Mouse (Mus musculus): Measurements from ENCODE around the gene Smarcal1.

DNA sequence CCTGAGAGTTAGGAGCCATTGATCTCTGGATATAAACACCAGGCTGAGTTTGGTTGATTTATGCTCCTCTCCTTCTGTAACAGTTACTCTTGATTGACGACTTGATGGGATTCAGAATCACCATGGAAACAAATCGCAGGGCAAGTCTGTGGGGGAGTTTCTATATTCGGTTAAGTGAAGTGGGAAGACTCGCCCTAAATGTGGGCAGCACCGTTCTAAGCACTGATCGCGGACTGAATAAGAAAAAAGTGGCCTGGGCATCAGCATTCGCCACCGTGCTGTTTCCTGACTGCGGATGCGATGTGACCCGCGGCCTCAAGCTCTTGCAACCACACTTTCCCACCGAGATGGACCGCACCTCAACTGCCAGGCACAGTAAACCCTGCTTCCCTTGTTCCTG is 4.7 kb upstream of the Smarcal1 start:
- TF ChIP-seq CTCF (IDR thresholded peaks at IDR 0.05; ENCODE audit: low read depth) (no peak), EP300 (optimal IDR thresholded peaks at IDR 0.05) (no peak)

Data from stomach, postnatal 0 days (tissue).